Mouse (Mus musculus) bone marrow, adult 2 months (tissue): ENCODE results near the gene Lgi4. TPM values are rescaled to one million over a fixed set of nuclear protein-coding genes. Genes with fewer than 3 reads are reported as not detected.
A peak's percentile ranks its signal among the peaks of the same experiment; 100 is the strongest.

ENCODE experiments used
- H3K27ac ChIP-seq: fragments of 200-500 bp; 2 replicates; pipeline ENCODE4 v1.5.1; 2012; ENCODE audit warnings: low read depth, mild to moderate bottlenecking, control low read depth, inconsistent platforms, low read length; ENCODE audit not compliant: control insufficient read depth, poor library complexity, insufficient read depth
- H3K4me1 ChIP-seq: fragments of 200-500 bp; 2 replicates; pipeline ENCODE4 v1.6.1; 2011; ENCODE audit warnings: low read length; ENCODE audit not compliant: control insufficient read depth, insufficient read depth
- H3K4me3 ChIP-seq: fragments of 200-500 bp; replicated peaks from 2 replicates; pipeline ENCODE3; 2011; ENCODE audit warnings: mild to moderate bottlenecking, low read depth, low read length, control low read depth; ENCODE audit not compliant: control insufficient read depth
- CTCF ChIP-seq: fragments of 200-500 bp; IDR thresholded peaks from 2 replicates; pipeline ENCODE4 v1.5.1; 2011; ENCODE audit warnings: low read length, control low read depth; ENCODE audit not compliant: control insufficient read depth, insufficient read depth
- POLR2A ChIP-seq: fragments of 200-500 bp; IDR thresholded peaks from 2 replicates; pipeline ENCODE4 v1.6.1; 2011; ENCODE audit warnings: low read depth, mild to moderate bottlenecking, control low read depth, low read length, borderline replicate concordance; ENCODE audit not compliant: control insufficient read depth
- WGBS: fragments of 180-500 bp; shearing (Covaris S2); methylation state at CpG from one replicate; pipeline ENCODE4 v1.1.7; 2018; 5-methylcytosine and 5-hydroxymethylcytosine counted together
- polyA plus RNA-seq: library from polyadenylated mRNA; stranded (reverse); fragments of >200 nt; gene quantifications from 2 replicates; pipeline ENCODE4 v1.2.4, GENCODE M21; 2011; ENCODE audit warnings: low replicate concordance; ENCODE audit not compliant: missing spikeins, insufficient read depth, insufficient read length

Lgi4 gene
- polyA plus RNA-seq, 1 experiment = 2.3 TPM

DNA sequence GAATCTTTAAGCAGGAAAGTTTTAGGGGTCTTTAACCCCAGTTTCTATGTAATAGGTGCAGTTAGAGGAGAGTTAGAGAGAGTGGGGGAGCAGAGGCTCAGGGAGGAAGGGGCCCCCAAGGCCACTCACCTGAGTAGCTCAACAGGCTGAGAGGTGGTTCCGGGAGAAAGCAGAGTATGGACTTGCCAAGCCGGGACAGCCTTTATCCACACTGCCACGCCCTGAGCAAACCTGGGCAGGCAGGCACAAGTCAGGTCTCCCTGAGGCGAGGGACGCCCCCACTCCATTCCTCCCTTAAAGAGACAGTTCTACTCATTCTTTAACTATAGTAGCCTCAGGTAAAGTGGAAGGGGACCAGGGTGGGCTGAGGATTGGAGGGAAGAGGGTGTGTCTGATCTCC lies 17.4 kb downstream of the Lgi4 start, which contains the start of gene Fxyd3:
TSS of gene Fxyd3 (minus strand) at position 213 of the 400 bp plus-strand sequence.
- 76% methylated on average over 5 of the region's 5 CpGs for WGBS
- TF ChIP-seq POLR2A (no peak), CTCF (no peak)

DNA sequence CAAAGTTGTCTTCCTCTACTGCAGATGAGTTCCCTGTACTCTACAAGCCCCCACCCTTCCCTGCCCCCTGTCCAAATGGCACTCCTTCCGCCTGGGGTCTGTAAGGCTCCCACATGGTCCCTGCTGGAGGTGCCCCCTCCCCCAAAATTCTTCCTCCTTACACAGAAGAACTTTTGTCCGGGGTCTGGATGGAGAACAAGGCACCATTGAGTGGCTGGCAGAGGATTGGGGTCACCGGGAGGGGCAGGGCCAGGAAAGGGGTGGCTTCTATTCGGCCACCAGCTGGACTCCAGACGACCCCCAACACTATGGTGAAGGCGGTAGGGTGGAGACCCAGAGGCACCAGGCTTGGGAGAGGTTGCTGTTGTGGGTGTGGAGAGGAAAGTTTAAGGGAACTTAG lies 18.3 kb downstream of the Lgi4 start:
- H3K27ac ChIP-seq = no peak overlapping the region
- no peak overlapping the region for H3K4me3 ChIP-seq
- TF ChIP-seq CTCF (no peak), POLR2A (no peak)
- WGBS = 60% methylated on average over 6 of the region's 6 CpGs
- no peaks in the 10 kb centered on the region for H3K4me1 ChIP-seq

More for the DNA sequence above, 17.4 kb downstream of the Lgi4 start, which contains the start of gene Fxyd3:
- Histone ChIP-seq H3K4me1 (no peaks in the 10 kb centered on the region), H3K27ac (no peak within 1 kb of the TSS), H3K4me3 (no peak within 1 kb of the TSS)

DNA sequence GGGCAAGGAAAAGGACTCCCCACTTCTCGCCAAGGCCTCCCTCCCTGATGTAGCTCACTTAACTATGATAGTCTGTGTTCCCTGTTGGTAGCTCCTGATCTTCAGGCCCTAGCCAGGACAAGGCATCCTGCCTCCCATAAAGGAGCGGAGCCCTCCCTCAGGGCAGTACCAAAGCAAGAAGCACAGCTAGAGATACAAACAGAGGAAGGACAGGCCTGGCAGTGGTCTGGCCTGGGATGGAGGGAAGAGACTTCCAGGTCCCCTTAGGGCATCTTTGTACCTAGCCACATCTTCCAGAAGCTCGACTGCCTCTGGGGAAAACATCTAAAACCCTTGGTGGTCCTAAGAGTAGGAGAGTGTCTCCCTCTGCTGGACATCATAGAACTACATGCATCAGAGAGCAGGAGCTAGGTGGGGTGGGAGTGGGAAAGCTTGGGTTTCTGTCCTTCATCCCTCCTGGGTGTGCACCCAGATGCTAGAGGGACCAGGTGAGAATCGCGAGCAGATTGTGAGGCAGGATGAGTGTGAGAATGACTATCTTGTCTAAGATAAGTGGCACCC lies 18.8 kb downstream of the Lgi4 start:
- Histone ChIP-seq H3K4me1 (no peaks in the 10 kb centered on the region), H3K4me3 (no peak overlapping the region), H3K27ac (no peak overlapping the region)
- TF ChIP-seq POLR2A (no peak), CTCF (peak; percentile 46; the same call in 1 of the 2 replicates)
- WGBS = 39% methylated on average over 5 of the region's 5 CpGs

DNA sequence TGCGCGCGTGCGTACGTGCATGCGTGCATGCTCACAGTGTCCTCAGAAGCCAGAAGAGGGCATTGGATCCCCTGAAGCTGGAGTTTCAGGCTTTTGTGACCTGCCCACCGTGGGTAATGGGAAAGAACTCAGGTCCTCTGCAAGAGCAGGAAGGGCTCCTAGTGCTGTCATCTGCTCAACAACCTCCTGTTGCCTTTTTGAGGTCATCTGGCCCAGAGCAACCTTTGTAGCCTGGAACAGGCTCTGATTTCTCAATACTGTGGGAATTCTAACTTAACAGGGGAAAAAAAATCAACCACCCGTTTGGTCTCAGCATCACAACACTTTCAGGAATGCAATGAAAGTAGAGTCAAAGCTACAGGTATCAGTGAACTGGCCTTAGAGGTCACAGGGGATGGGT lies 20.5 kb downstream of the Lgi4 start:
- H3K4me1 ChIP-seq = no peaks in the 10 kb centered on the region
- no peak overlapping the region for H3K27ac ChIP-seq
- WGBS = 80% methylated on average over 8 of the region's 8 CpGs
- TF ChIP-seq CTCF (no peak), POLR2A (no peak)
- H3K4me3 ChIP-seq = no peak overlapping the region

DNA sequence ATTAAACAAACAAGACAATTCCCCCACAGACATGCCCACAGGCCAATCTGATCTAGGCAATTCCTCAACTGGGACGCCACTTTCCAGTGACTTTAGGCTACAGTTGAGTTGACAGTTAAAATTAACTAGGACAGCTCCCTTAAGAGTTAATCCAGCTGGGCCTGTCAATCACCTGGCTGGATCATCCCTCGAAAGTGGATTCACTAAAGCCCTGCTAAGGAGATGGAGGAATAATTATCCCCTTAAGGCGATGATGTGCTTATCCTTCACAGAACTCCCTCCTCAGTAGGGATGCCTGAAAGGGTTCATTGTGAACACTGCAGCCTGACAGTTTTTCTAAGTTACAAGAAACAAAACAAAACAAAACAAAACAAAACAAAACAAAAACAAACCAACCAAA lies 21.5 kb downstream of the Lgi4 start:
- no peaks in the 10 kb centered on the region for H3K4me1 ChIP-seq
- WGBS = 78% methylated on average over 3 of the region's 3 CpGs
- H3K27ac ChIP-seq = no peak overlapping the region
- TF ChIP-seq CTCF = no peak
- no peak overlapping the region for H3K4me3 ChIP-seq

DNA sequence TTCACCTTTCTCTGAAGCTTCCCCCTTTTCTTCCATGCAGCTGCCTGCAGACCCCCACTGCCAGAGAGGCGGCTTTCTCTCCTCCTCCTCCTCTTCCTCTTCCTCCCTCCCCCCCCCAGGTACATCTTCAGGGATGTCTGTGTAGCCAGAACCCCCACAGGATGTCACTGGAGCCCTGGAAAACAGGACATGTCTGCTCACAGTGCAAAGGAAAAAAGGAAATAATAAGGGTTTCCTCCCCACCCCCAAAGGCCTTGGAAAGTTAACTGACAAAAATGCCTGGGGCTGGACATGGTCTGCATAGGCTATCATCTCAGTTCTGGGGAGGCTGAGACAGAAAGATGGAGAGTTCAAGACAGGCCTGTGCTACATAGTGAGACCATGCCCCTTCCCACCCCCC lies 22.0 kb downstream of the Lgi4 start:
- H3K4me1 ChIP-seq = no peaks in the 10 kb centered on the region

DNA sequence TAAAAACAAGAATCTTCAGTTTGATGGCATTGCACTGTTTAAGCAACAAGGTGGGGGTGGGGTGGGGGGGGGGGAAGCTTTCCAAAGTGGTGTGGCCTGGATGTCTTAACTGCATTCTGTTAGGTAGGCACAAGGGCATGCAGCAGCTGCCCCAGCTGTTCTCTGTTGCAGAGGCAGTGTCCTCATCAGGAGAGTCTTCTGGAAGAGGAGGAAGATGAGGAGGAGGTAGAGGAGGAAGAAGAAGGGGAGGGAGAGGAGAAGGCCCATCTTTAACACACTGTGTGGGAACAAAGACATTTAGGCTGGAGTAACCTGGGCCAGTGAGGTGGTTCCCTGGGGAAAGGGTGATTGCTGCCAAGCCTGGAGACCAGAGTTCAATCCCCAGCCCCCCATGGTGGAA lies 23.0 kb downstream of the Lgi4 start:
- no peak overlapping the region for H3K27ac ChIP-seq
- H3K4me3 ChIP-seq = no peak overlapping the region
- H3K4me1 ChIP-seq = no peaks in the 10 kb centered on the region
- no peak for TF ChIP-seq POLR2A
- no peak for TF ChIP-seq CTCF

More for the DNA sequence above, 22.0 kb downstream of the Lgi4 start:
- WGBS = 33% methylated on average over 1 of the region's 1 CpGs
- H3K4me3 ChIP-seq = no peak overlapping the region
- no peak for TF ChIP-seq POLR2A
- TF ChIP-seq CTCF = no peak
- H3K27ac ChIP-seq = no peak overlapping the region

DNA sequence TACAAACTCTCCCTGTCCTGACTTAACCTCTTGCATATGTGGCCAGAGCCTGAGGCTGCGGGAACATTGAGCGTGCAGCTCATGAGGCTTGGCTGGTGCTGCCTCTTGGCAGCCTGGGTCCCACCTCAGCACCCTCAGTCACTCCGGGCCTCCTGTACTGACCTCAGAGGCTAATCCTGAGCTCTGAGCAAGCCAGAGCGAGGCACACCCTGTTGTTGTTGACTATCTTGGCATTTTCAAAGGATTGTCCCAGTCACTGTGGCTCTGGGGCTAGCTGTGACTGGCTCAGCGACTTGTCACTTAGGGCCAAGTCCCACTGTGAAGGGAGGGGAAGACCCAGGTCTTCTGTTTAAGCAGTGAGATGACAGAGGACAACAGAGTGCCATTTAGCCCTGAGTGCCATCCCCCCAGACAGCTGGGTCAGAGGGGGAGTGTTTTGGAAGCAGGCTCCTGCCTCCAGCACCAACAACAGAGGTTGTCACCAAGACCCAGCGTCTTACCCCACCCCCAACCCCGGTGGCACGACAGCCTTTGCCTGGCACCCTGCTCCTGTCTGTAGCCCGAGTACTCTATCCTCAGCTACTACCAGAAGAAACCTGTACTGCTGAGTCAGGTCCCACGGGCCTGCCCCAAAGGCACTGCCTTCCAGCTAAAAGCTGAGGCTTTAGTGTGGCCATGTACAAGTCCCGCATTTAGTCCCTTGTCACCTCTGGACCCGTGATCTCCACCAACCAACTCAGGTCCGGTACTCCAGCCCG lies 23.9 kb downstream of the Lgi4 start:
- WGBS = 72% methylated on average over 14 of the region's 14 CpGs
- no peak overlapping the region for H3K4me3 ChIP-seq
- H3K27ac ChIP-seq = no peak overlapping the region
- no peaks in the 10 kb centered on the region; the same call in 1 of the 2 replicates for H3K4me1 ChIP-seq
- no peak for TF ChIP-seq CTCF
- no peak for TF ChIP-seq POLR2A
